Mouse (Mus musculus) embryonic facial prominence, embryonic 13.5 days (tissue): ENCODE data around the gene Sv2c. TPM values are rescaled to one million over a fixed set of nuclear protein-coding genes. Genes with fewer than 3 reads are reported as not detected.

Experiments used
- ATAC-seq: fragments of 200-750 bp; cut with Nextera tagmentation; 2 replicates; pipeline ENCODE4 v1.8.0; 2017; ENCODE audit warnings: low read depth; ENCODE audit not compliant: insufficient number of reproducible peaks, insufficient read depth, low FRiP score, low TSS enrichment
- H3K27ac ChIP-seq: fragments of 300-500 bp; sonication (generic); 2 replicates; pipeline ENCODE4 v1.5.1; 2015; ENCODE audit warnings: moderate library complexity, mild to moderate bottlenecking, inconsistent platforms
- H3K27me3 ChIP-seq: fragments of 300-500 bp; sonication (generic); 2 replicates; pipeline ENCODE4 v1.6.1; 2015; ENCODE audit warnings: mild to moderate bottlenecking, inconsistent platforms
- H3K36me3 ChIP-seq: fragments of 300-500 bp; sonication (generic); 2 replicates; pipeline ENCODE4 v1.6.1; 2015; ENCODE audit warnings: mild to moderate bottlenecking, inconsistent platforms
- H3K4me1 ChIP-seq: fragments of 300-500 bp; sonication (generic); 2 replicates; pipeline ENCODE4 v1.6.1; 2015; ENCODE audit warnings: inconsistent platforms
- H3K4me2 ChIP-seq: fragments of 300-500 bp; sonication (generic); 2 replicates; pipeline ENCODE4 v1.6.1; 2015; ENCODE audit warnings: moderate library complexity, mild to moderate bottlenecking, inconsistent platforms
- H3K4me3 ChIP-seq: fragments of 300-500 bp; sonication (generic); 2 replicates; pipeline ENCODE4 v1.5.1; 2015; ENCODE audit warnings: mild to moderate bottlenecking, inconsistent platforms
- H3K9ac ChIP-seq: fragments of 300-500 bp; sonication (generic); 2 replicates; pipeline ENCODE4 v1.6.1; 2015; ENCODE audit warnings: mild to moderate bottlenecking, inconsistent platforms
- H3K9me3 ChIP-seq: fragments of 300-500 bp; sonication (generic); 2 replicates; pipeline ENCODE4 v1.6.1; 2016; ENCODE audit warnings: inconsistent platforms
- WGBS: fragments of 180-500 bp; shearing (Covaris S2); methylation state at CpG from one replicate; pipeline ENCODE4 v1.1.7; 2015; ENCODE audit warnings: mixed read lengths; 5-methylcytosine and 5-hydroxymethylcytosine counted together
- polyA plus RNA-seq: library from polyadenylated mRNA; unstranded; fragments of >200 nt; fragmentation: Nextera tagmentation; extraction: Ambion mirVana; gene quantifications from 2 replicates; pipeline ENCODE4 v1.2.1, GENCODE M21; 2015

The Sv2c gene
- polyA plus RNA-seq, 1 experiment from 2014 or later, result 1.5 TPM

- Histone ChIP-seq H3K4me3 (no peak overlapping the region), H3K9ac (no peak overlapping the region), H3K36me3 (no peaks in the 10 kb centered on the region), H3K4me2 (no peak overlapping the region), H3K27me3 (no peaks in the 10 kb centered on the region), H3K27ac (no peak overlapping the region), H3K9me3 (no peaks in the 10 kb centered on the region), H3K4me1 (peaks cover 8% of the 10 kb centered on the region; the same call in 1 of the 2 replicates)
- WGBS, result 81% methylated on average over 4 of the region's 4 CpGs
- no peak for ATAC-seq
Measured at GRCm38 (mm10) chr13:95952263-95952662, 180.1 kb downstream of the Sv2c start.

GRCm38 (mm10) chr13:95951098-95951894 lies 181.1 kb downstream of the Sv2c start:
- WGBS, result 62% methylated on average over 7 of the region's 7 CpGs
- Histone ChIP-seq H3K4me2 (no peak overlapping the region), H3K27ac (no peak overlapping the region), H3K27me3 (no peaks in the 10 kb centered on the region), H3K9ac (no peak overlapping the region), H3K4me3 (no peak overlapping the region), H3K4me1 (peaks cover 6% of the 10 kb centered on the region; the same call in 1 of the 2 replicates), H3K9me3 (no peaks in the 10 kb centered on the region), H3K36me3 (no peaks in the 10 kb centered on the region)
- ATAC-seq, result no peak

- no peaks in the 10 kb centered on the region for H3K27me3 ChIP-seq
- no peak overlapping the region for H3K4me2 ChIP-seq
- no peak overlapping the region for H3K9ac ChIP-seq
- H3K36me3 ChIP-seq, result no peaks in the 10 kb centered on the region
- WGBS, result 69% methylated on average over 11 of the region's 11 CpGs
- H3K4me3 ChIP-seq, result no peak overlapping the region
- H3K27ac ChIP-seq, result no peak overlapping the region
- ATAC-seq, result no peak
- no peaks in the 10 kb centered on the region for H3K9me3 ChIP-seq
- H3K4me1 ChIP-seq, result peaks cover 6% of the 10 kb centered on the region; the same call in 1 of the 2 replicates
Measured at GRCm38 (mm10) chr13:95950434-95951091, 181.8 kb downstream of the Sv2c start.

- Histone ChIP-seq H3K9ac (no peak overlapping the region), H3K9me3 (no peaks in the 10 kb centered on the region), H3K4me1 (peaks cover 6% of the 10 kb centered on the region; the same call in 1 of the 2 replicates), H3K36me3 (no peaks in the 10 kb centered on the region), H3K4me3 (no peak overlapping the region), H3K27me3 (no peaks in the 10 kb centered on the region), H3K27ac (no peak overlapping the region), H3K4me2 (no peak overlapping the region)
- no peak for ATAC-seq
- WGBS, result 79% methylated on average over 4 of the region's 4 CpGs
Measured at GRCm38 (mm10) chr13:95949356-95949755, 183.0 kb downstream of the Sv2c start.

- H3K9ac ChIP-seq, result no peak overlapping the region
- H3K9me3 ChIP-seq, result no peaks in the 10 kb centered on the region
- peaks cover 6% of the 10 kb centered on the region; the same call in 1 of the 2 replicates for H3K4me1 ChIP-seq
- no peaks in the 10 kb centered on the region for H3K27me3 ChIP-seq
- H3K36me3 ChIP-seq, result no peaks in the 10 kb centered on the region
- no peak for ATAC-seq
- no peak overlapping the region for H3K4me3 ChIP-seq
- no peak overlapping the region for H3K27ac ChIP-seq
- 82% methylated on average over 4 of the region's 4 CpGs for WGBS
- H3K4me2 ChIP-seq, result no peak overlapping the region
Measured at GRCm38 (mm10) chr13:95948821-95949220, 183.6 kb downstream of the Sv2c start.

GRCm38 (mm10) chr13:95948394-95948793 lies 184.0 kb downstream of the Sv2c start:
- H3K4me3 ChIP-seq, result no peak overlapping the region
- 92% methylated on average over 4 of the region's 4 CpGs for WGBS
- no peak overlapping the region for H3K27ac ChIP-seq
- no peak overlapping the region for H3K9ac ChIP-seq
- H3K9me3 ChIP-seq, result no peaks in the 10 kb centered on the region
- no peak for ATAC-seq
- no peaks in the 10 kb centered on the region for H3K36me3 ChIP-seq
- peaks cover 6% of the 10 kb centered on the region; the same call in 1 of the 2 replicates for H3K4me1 ChIP-seq
- no peak overlapping the region for H3K4me2 ChIP-seq
- H3K27me3 ChIP-seq, result no peaks in the 10 kb centered on the region

- no peak overlapping the region for H3K4me3 ChIP-seq
Measured at GRCm38 (mm10) chr13:95945937-95946507, 186.4 kb downstream of the Sv2c start.

GRCm38 (mm10) chr13:95944621-95945020 lies 187.8 kb downstream of the Sv2c start:
- Histone ChIP-seq H3K9ac (no peak overlapping the region), H3K4me2 (no peak overlapping the region), H3K36me3 (no peaks in the 10 kb centered on the region), H3K27me3 (no peaks in the 10 kb centered on the region), H3K4me3 (no peak overlapping the region), H3K9me3 (no peaks in the 10 kb centered on the region), H3K4me1 (no peaks in the 10 kb centered on the region), H3K27ac (no peak overlapping the region)
- 72% methylated on average over 6 of the region's 6 CpGs for WGBS
- ATAC-seq, result no peak

More at GRCm38 (mm10) chr13:95945937-95946507, 186.4 kb downstream of the Sv2c start:
- Histone ChIP-seq H3K9ac (no peak overlapping the region), H3K4me1 (peaks cover 6% of the 10 kb centered on the region; the same call in 1 of the 2 replicates), H3K36me3 (no peaks in the 10 kb centered on the region), H3K27me3 (no peaks in the 10 kb centered on the region), H3K9me3 (no peaks in the 10 kb centered on the region), H3K27ac (no peak overlapping the region), H3K4me2 (no peak overlapping the region)
- 64% methylated on average over 5 of the region's 5 CpGs for WGBS
- ATAC-seq, result no peak

- no peak for ATAC-seq
- WGBS, result 85% methylated on average over 3 of the region's 3 CpGs
- Histone ChIP-seq H3K27ac (no peak overlapping the region), H3K9me3 (no peaks in the 10 kb centered on the region), H3K27me3 (no peaks in the 10 kb centered on the region), H3K9ac (no peak overlapping the region), H3K36me3 (no peaks in the 10 kb centered on the region), H3K4me3 (no peak overlapping the region), H3K4me1 (no peaks in the 10 kb centered on the region), H3K4me2 (no peak overlapping the region)
Measured at GRCm38 (mm10) chr13:95943919-95944318, 188.5 kb downstream of the Sv2c start.

GRCm38 (mm10) chr13:95942587-95942986 lies 189.8 kb downstream of the Sv2c start:
- no peak overlapping the region for H3K4me3 ChIP-seq
- H3K9ac ChIP-seq, result no peak overlapping the region
- no peak for ATAC-seq
- H3K27me3 ChIP-seq, result no peaks in the 10 kb centered on the region
- no peaks in the 10 kb centered on the region for H3K4me1 ChIP-seq
- H3K27ac ChIP-seq, result no peak overlapping the region
- no peaks in the 10 kb centered on the region for H3K36me3 ChIP-seq
- WGBS, result 42% methylated on average over 2 of the region's 2 CpGs
- no peak overlapping the region for H3K4me2 ChIP-seq
- H3K9me3 ChIP-seq, result no peaks in the 10 kb centered on the region

GRCm38 (mm10) chr13:95941861-95942260 lies 190.5 kb downstream of the Sv2c start:
- H3K4me2 ChIP-seq, result no peak overlapping the region
- H3K4me3 ChIP-seq, result no peak overlapping the region
- ATAC-seq, result no peak
- no peaks in the 10 kb centered on the region for H3K36me3 ChIP-seq
- no peaks in the 10 kb centered on the region for H3K4me1 ChIP-seq
- 86% methylated on average over 4 of the region's 4 CpGs for WGBS
- H3K27ac ChIP-seq, result no peak overlapping the region
- no peak overlapping the region for H3K9ac ChIP-seq
- H3K9me3 ChIP-seq, result no peaks in the 10 kb centered on the region
- H3K27me3 ChIP-seq, result no peaks in the 10 kb centered on the region
